In the genomic region with DNA sequence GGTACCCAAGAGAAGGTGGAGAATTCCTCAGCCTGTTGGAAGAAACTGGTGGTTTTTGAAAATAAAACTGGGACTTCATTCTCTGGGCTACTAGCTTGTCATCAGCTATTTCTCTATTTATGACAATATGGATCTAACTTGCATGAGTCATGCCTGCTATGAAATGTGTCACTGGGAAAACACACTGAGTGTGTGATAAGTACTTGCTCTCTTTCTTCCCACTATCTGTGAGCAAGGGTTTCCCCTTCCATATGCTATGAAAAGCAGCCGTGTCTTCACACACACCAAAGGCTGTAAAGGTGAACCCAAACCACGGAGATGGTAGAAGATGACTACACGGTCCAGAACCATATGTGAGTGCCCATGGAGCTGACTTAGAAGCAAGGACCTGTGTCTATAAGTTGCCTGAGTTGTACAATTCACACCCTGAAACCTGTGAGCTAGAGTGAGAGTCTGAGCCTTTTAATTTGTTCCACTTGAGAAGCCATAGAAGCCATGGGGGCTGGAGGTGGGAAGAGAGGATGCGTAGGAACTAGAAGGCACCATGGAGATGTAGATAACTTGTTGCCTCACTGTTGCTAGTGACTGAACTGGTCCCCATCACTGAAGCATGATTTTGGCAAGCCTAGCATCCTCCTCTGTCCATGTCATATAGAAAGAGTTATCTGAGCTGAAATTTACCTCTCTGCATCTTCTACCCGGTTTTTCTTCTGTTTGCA, we compare ENCODE assay signal across 25 mouse cellular contexts. TPM values are rescaled to one million over a fixed set of nuclear protein-coding genes. Genes with fewer than 3 reads are reported as not detected.
DNase-seq lines count a peak whose midpoint lies in the region; ATAC-seq and TF ChIP-seq lines count a peak whose summit lies in the region.
"Had no signal": no experiment of that assay in that cellular context is flagged by ENCODE, and none has a peak within 500 bp of the region (broad histone marks: within the 10 kb centered on the region; RNA-seq: fewer than 3 reads in every experiment).

No protein-coding gene starts in this region.

- H3K79me2 ChIP-seq in MEL (ENCODE audit: control insufficient read depth, insufficient read depth, low read length, poor library complexity): no peaks in the 10 kb centered on the region

- no peak overlapping the region for H3K27ac ChIP-seq in midbrain, embryonic 10.5 days (replicated peaks)
- H3K27ac ChIP-seq in midbrain, embryonic 11.5 days (ENCODE audit: low read depth, low read length): no peak overlapping the region
- no peak overlapping the region for H3K27ac ChIP-seq in MEL (ENCODE audit: control insufficient read depth, low read depth, low read length)
- H3K27ac ChIP-seq: embryonic facial prominence, embryonic 13.5 days; forebrain, embryonic 12.5 days; gastrocnemius, adult 2 months; heart, embryonic 13.5 days; hindbrain, embryonic 12.5 days had no signal

- H3K4me2 ChIP-seq in midbrain, embryonic 11.5 days: no peak overlapping the region
- H3K4me2 ChIP-seq: embryonic facial prominence, embryonic 13.5 days; forebrain, embryonic 12.5 days; heart, embryonic 13.5 days; hindbrain, embryonic 12.5 days had no signal

- no peak for TF ChIP-seq RAD21 in MEL (IDR thresholded peaks at IDR 0.05; ENCODE audit: low read depth, low read length)

- no peak overlapping the region for H3K9ac ChIP-seq in midbrain, embryonic 11.5 days (ENCODE audit: low read length)
- no peak overlapping the region for H3K9ac ChIP-seq in MEL (ENCODE audit: control insufficient read depth, low read depth, low read length, poor library complexity, severe bottlenecking)
- H3K9ac ChIP-seq: embryonic facial prominence, embryonic 13.5 days; forebrain, embryonic 12.5 days; heart, embryonic 13.5 days; hindbrain, embryonic 12.5 days had no signal

- H3K4me1 ChIP-seq in midbrain, embryonic 10.5 days: no peaks in the 10 kb centered on the region; the same call in 1 of the 2 replicates
- no peaks in the 10 kb centered on the region for H3K4me1 ChIP-seq in midbrain, embryonic 11.5 days (ENCODE audit: control insufficient read depth, insufficient read depth, low read length)
- H3K4me1 ChIP-seq in MEL (ENCODE audit: control insufficient read depth in 1 of 2, insufficient read depth in 2 of 2, low read length in 2 of 2): no peaks in the 10 kb centered on the region
- H3K4me1 ChIP-seq: forebrain, embryonic 12.5 days; hindbrain, embryonic 12.5 days had no signal

- peaks cover 49% of the 10 kb centered on the region for H3K36me3 ChIP-seq in midbrain, embryonic 10.5 days
- H3K36me3 ChIP-seq in midbrain, embryonic 11.5 days (ENCODE audit: control insufficient read depth, insufficient read depth, low read length): no peaks in the 10 kb centered on the region
- H3K36me3 ChIP-seq in MEL (ENCODE audit: control insufficient read depth in 1 of 2, insufficient read depth in 2 of 2, low read length in 2 of 2): peaks cover 0 to 3% of the 10 kb centered on the region in 2 experiments; a peak in 2 of 4 replicates
- H3K36me3 ChIP-seq: embryonic facial prominence, embryonic 13.5 days; heart, embryonic 13.5 days had no signal

- DNase-seq in heart, adult 11 months: peak; percentile 48
- no peak for DNase-seq in heart, postnatal 10 days
- peak; percentile 6 for DNase-seq in midbrain, embryonic 10.5 days (ENCODE audit: low spot score)
- DNase-seq in midbrain, embryonic 11.5 days (ENCODE audit: low spot score, missing footprints): no peak
- DNase-seq in 416B (ENCODE audit: low read depth): peak; percentile 24
- DNase-seq in MEL (ENCODE audit: low read depth, low spot score): peak; percentile 10
- no peak for DNase-seq in lung, postnatal 4 days
- DNase-seq in cerebellum, postnatal 14 days: no peak
- DNase-seq: adrenal gland, postnatal 10 days; B cell, adult 2 months; cerebellum, adult 11-12 months; cerebellum, adult 9-10 months; cerebellum, postnatal 36 days; gastrocnemius, adult 2 months; gastrocnemius, postnatal 25 days; heart, postnatal 4 days had no signal

- no peak for TF ChIP-seq CTCF in MEL (IDR thresholded peaks at IDR 0.05 in 2 of 3, conservative IDR thresholded peaks at IDR 0.05 in 1 of 3; ENCODE audit: control insufficient read depth in 1 of 3, insufficient read depth in 1 of 3, low read depth in 2 of 3, low read length in 3 of 3, poor library complexity in 1 of 3, severe bottlenecking in 1 of 3)

- no peak for TF ChIP-seq EP300 in MEL (IDR thresholded peaks at IDR 0.05; ENCODE audit: low read depth in 1 of 2, low read length in 2 of 2)

- intact Hi-C loops in heart, postnatal 10 days (cut with DNase I): no loop called here

- H3K9me3 ChIP-seq in midbrain, embryonic 10.5 days (replicated peaks): no peaks in the 10 kb centered on the region
- no peaks in the 10 kb centered on the region for H3K9me3 ChIP-seq in midbrain, embryonic 11.5 days (ENCODE audit: control insufficient read depth, low read length)
- H3K9me3 ChIP-seq in MEL (replicated peaks; ENCODE audit: insufficient read depth, low read length): no peaks in the 10 kb centered on the region
- H3K9me3 ChIP-seq: embryonic facial prominence, embryonic 13.5 days; forebrain, embryonic 12.5 days; G1E; heart, embryonic 13.5 days; hindbrain, embryonic 12.5 days had no signal

- no peak for ATAC-seq in midbrain, embryonic 11.5 days (ENCODE audit: low FRiP score)
- ATAC-seq: CD4-positive, CD25-positive, alpha-beta regulatory T cell, adult 4 months; forebrain, embryonic 16.5 days; hindbrain, embryonic 16.5 days had no signal

- no peak overlapping the region for H3K4me3 ChIP-seq in midbrain, embryonic 10.5 days
- no peak overlapping the region for H3K4me3 ChIP-seq in midbrain, embryonic 11.5 days (ENCODE audit: low read depth, low read length)
- H3K4me3 ChIP-seq in MEL (ENCODE audit: control insufficient read depth in 1 of 2, insufficient read depth in 1 of 2, low read depth in 2 of 2, low read length in 2 of 2): no peak overlapping the region
- H3K4me3 ChIP-seq: embryonic facial prominence, embryonic 13.5 days; forebrain, embryonic 12.5 days; gastrocnemius, adult 2 months; heart, embryonic 13.5 days; hindbrain, embryonic 12.5 days had no signal

- WGBS in midbrain, embryonic 10.5 days: 87% methylated on average over 5 of the region's 5 CpGs
- 91% methylated on average over 5 of the region's 5 CpGs for WGBS in midbrain, embryonic 11.5 days

- no peak for TF ChIP-seq POLR2A in MEL (IDR thresholded peaks at IDR 0.05; ENCODE audit: control insufficient read depth in 1 of 2, insufficient read depth in 1 of 2, low read depth in 1 of 2, low read length in 2 of 2, poor library complexity in 1 of 2)

- peaks cover 98% of the 10 kb centered on the region for H3K27me3 ChIP-seq in midbrain, embryonic 10.5 days (ENCODE audit: low read depth, poor library complexity, severe bottlenecking)
- peaks cover 87% of the 10 kb centered on the region for H3K27me3 ChIP-seq in midbrain, embryonic 11.5 days (ENCODE audit: control insufficient read depth, insufficient read depth, low read length)
- H3K27me3 ChIP-seq in MEL (ENCODE audit: control insufficient read depth in 1 of 2, insufficient read depth in 2 of 2, low read length in 2 of 2): no peaks in the 10 kb centered on the region
- H3K27me3 ChIP-seq: heart, embryonic 13.5 days had no signal

TF ChIP-seq in MEL, 35 proteins besides CTCF, POLR2A, EP300 and RAD21:
- no peak for TF ChIP-seq BHLHE40 (IDR thresholded peaks at IDR 0.05; ENCODE audit: borderline replicate concordance, low read depth, low read length)
- TF ChIP-seq JUND (IDR thresholded peaks at IDR 0.05; ENCODE audit: low read depth, low read length): no peak
- no peak for TF ChIP-seq GABPA (IDR thresholded peaks at IDR 0.05; ENCODE audit: low read depth, low read length)
- no peak for TF ChIP-seq CHD1 (IDR thresholded peaks at IDR 0.05; ENCODE audit: low read depth, low read length)
- TF ChIP-seq ELF1 (IDR thresholded peaks at IDR 0.05; ENCODE audit: low read depth, low read length): no peak
- TF ChIP-seq GATA1 (IDR thresholded peaks at IDR 0.05; ENCODE audit: low read depth, low read length): no peak
- no peak for TF ChIP-seq NRF1 (IDR thresholded peaks at IDR 0.05; ENCODE audit: insufficient read depth, low read depth, low read length, poor library complexity, severe bottlenecking)
- TF ChIP-seq SIN3A (IDR thresholded peaks at IDR 0.05; ENCODE audit: low read length): no peak
- no peak for TF ChIP-seq POLR2AphosphoS2 (IDR thresholded peaks at IDR 0.05; ENCODE audit: low read length)
- TF ChIP-seq KAT2A (conservative IDR thresholded peaks at IDR 0.05; ENCODE audit: low read depth, low read length): no peak
- TF ChIP-seq TCF12 (IDR thresholded peaks at IDR 0.05; ENCODE audit: low read depth, low read length): no peak
- TF ChIP-seq UBTF (IDR thresholded peaks at IDR 0.05; ENCODE audit: borderline replicate concordance, insufficient read depth, low read depth, low read length): no peak
- TF ChIP-seq ZC3H11A (IDR thresholded peaks at IDR 0.05; ENCODE audit: low read depth, low read length): no peak

RNA-seq across cellular contexts. Expression of a gene that starts 36.0 kb away (rescaled TPM):
- under 1 TPM; 0.60 to 0.62 TPM for total RNA-seq in heart, postnatal 10 days (2021)
- polyA plus RNA-seq in midbrain, embryonic 10.5 days (2016; fragmentation: Nextera tagmentation; extraction: Ambion mirVana): 16.2 and 30.1 TPM in 2 replicates
- polyA plus RNA-seq in midbrain, embryonic 11.5 days (2014; fragmentation: Nextera tagmentation; extraction: Ambion mirVana): 22.5 and 23.1 TPM in 2 replicates
- not detected in 2 replicates for total RNA-seq in MEL (2012; rRNA removed)
- polyA plus RNA-seq in MEL (2012; ENCODE audit: insufficient read depth in 1 of 2, insufficient read length in 2 of 2, low read depth in 1 of 2, low replicate concordance in 2 of 2, missing spikeins in 1 of 2): under 1 TPM in 1 of 2 experiments, not detected in 1; 0.06 TPM
- total RNA-seq: granulocyte monocyte progenitor cell, adult 5-6 weeks had no signal
- polyA plus RNA-seq: G1E had no signal

Comparison
In these comparisons a context has a peak if more than half of its experiments do, and no peak if none do; other contexts are left out.
1. DNase-seq: peak in heart, adult 11 months (single experiment), midbrain, embryonic 10.5 days (single experiment), 416B (single experiment) and MEL (single experiment); none in heart, postnatal 10 days (0 of 2), midbrain, embryonic 11.5 days (single experiment), lung, postnatal 4 days (0 of 2) and cerebellum, postnatal 14 days (0 of 2).
2. RNA of a gene that starts 36.0 kb away (polyA plus RNA-seq): 22.5 to 23.1 TPM in midbrain, embryonic 11.5 days and 16.2 to 30.1 TPM in midbrain, embryonic 10.5 days; 0.06 TPM in MEL; every median in the first group is over 10 times any median in the second.